Mouse (Mus musculus): ENCODE measurements around the gene Cyp2c23. TPM values are rescaled to one million over a fixed set of nuclear protein-coding genes. Genes with fewer than 3 reads are reported as not detected.

The Cyp2c23 gene
- not detected for polyA plus RNA-seq (2017; shearing (Covaris generic))

DNA sequence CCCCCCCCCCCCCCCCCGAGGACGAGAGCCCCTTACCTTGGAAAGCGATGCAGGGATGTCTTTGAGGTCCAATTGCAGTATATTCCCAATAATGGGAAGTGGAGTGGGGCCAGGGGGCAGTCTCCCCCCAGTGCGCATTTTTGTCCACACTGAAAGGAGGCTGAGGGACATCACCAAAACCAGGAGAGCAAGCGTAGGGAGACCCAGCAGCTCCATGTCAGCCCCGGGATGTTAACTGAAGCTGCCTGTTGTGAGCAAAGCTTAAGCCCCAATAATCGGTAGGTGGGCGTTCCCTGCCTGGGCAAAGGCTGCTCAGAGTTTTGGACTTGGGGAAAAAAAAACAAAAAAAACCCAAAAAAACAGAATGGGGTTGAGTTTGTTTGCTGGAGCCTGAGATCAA, at the start of gene Cyp2c23:
Gene Cyp2c23, minus strand, starts transcription at position 237 of the 400 bp plus-strand sequence.

DNA sequence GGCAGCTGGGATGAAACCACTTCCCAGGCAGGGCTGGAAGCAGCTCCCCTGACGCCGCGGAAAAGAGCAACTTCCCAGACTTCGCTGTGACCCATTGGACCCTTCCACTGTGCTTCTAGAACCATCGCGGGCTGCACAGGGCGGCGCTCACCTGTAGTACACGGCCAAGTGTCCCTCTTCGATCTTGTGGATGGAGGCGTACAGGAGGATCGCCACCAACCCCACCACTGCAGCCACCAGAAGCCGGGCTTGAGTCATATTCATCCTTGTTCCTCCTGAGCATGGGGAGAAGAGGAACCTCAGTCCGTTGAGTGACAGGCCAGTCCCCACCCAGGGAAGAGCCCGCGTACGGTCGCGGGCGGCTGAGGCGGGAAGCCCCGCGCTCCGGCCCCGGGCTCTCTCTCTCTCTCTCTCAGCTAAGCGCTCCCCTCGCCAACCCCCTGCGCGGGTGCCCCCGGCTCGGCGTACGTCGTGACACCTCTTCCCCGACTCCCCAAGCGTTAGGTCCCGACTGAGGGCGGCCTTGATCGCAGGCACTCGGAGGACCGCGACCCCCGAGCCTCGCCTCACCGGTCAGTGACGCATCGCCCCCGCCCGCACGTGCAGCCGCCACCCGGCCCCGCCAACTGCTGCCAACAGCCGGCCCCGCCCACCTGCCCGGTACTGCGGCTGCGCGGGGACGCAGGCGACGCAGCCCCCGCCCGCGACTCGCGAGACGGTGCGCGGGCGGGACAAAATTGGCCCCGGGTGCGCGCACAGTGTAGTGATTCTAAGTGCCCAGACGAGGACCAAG, 40.3 kb upstream of the Cyp2c23 start, which contains the start of gene Erlin1:
Gene Erlin1, minus strand, starts transcription at position 665 of the 793 bp plus-strand sequence.

DNA sequence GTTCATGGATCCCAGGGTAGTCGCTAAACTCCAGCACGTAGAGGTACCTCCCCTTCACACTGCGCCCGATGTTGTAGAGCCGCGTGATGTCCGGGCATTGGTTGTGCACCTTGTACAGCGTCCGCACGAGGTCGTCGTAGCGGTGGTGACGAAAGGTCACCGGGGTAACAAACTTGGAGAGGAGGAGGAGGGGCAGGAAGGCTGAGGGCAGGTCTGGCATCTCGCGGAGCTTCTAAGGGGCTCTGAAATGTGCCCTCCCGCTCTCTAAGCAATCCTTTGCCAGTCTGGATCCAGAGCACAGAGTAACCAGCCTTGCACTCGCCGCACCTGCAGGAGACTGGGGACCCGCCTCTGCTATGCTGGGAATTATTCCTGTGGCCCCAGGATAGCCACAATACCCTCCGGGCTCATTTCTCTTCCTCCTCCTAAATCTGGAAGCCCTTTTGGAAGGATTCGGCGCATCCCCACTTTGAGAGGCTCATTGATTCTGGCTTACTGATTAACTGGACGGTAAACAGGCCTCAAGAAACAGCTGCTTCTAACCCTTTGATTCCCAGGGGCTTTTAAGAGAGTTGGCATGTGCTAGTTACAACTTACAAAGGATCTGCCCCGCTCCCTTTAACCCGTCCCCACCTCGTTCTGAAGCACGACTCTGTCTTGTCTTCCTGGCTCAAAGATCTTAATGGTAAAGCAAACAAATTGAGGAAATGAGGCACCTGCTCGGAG, 42.8 kb downstream of the Cyp2c23 start, which contains the start of gene Cpn1:
Gene Cpn1, minus strand, starts transcription at position 488 of the 726 bp plus-strand sequence.

Other genes starting within 250 kb of the Cyp2c23 start
- gene Abcc2, start 247.0 kb downstream of the Cyp2c23 start, polyA plus RNA-seq (2017; shearing (Covaris generic)) = 0.70 TPM
- 6.5 TPM for gene Dnmbp, start 89.0 kb downstream of the Cyp2c23 start, polyA plus RNA-seq (2017; shearing (Covaris generic))
- gene Cpn1, start 42.7 kb downstream of the Cyp2c23 start, polyA plus RNA-seq (2017; shearing (Covaris generic)) = not detected
- 5.3 TPM for gene Erlin1, start 40.6 kb upstream of the Cyp2c23 start, polyA plus RNA-seq (2017; shearing (Covaris generic))
- gene Chuk, start 78.3 kb upstream of the Cyp2c23 start, polyA plus RNA-seq (2017; shearing (Covaris generic)) = 88.2 TPM
- gene Cwf19l1, start 106.7 kb upstream of the Cyp2c23 start, polyA plus RNA-seq (2017; shearing (Covaris generic)) = 21.6 TPM
- gene Bloc1s2, start 117.2 kb upstream of the Cyp2c23 start, polyA plus RNA-seq (2017; shearing (Covaris generic)) = 69.6 TPM
- not detected for gene Pkd2l1, start 163.2 kb upstream of the Cyp2c23 start, polyA plus RNA-seq (2017; shearing (Covaris generic))
- gene Scd3, start 174.1 kb upstream of the Cyp2c23 start, polyA plus RNA-seq (2017; shearing (Covaris generic)) = not detected